Mouse (Mus musculus) 3134 (cell line): ENCODE data around the gene Lsm14a.
"Not testable (repeated sequence)": the region's sequence is repeated elsewhere in the genome, so short reads cannot be mapped to it uniquely, and the experiment has no call there.

Source experiments
- DNase-seq: peaks from one replicate; pipeline ENCODE4 v3.0.0-alpha.2; 2011; ENCODE audit warnings: low spot score; ENCODE audit not compliant: insufficient read length; ENCODE audit errors: extremely low read depth

Lsm14a gene

GRCm38 (mm10) chr7:34380311-34380710 is 12.8 kb downstream of the Lsm14a start:
- DNase-seq, result no peak

- no peak for DNase-seq
These were observed 19.2 kb downstream of the Lsm14a start for GRCm38 (mm10) chr7:34373906-34374305.

GRCm38 (mm10) chr7:34355629-34356028 is 37.5 kb downstream of the Lsm14a start:
- no peak for DNase-seq

- no peak for DNase-seq
These were observed 41.1 kb downstream of the Lsm14a start for GRCm38 (mm10) chr7:34351997-34352396.

- no peak for DNase-seq
These were observed 42.9 kb downstream of the Lsm14a start for GRCm38 (mm10) chr7:34350166-34350565.

GRCm38 (mm10) chr7:34348011-34348410 is 45.1 kb downstream of the Lsm14a start:
- DNase-seq, result no peak

- DNase-seq, result no peak
These were observed 46.1 kb downstream of the Lsm14a start for GRCm38 (mm10) chr7:34347041-34347440.

GRCm38 (mm10) chr7:34346505-34346904 is 46.6 kb downstream of the Lsm14a start:
- DNase-seq, result no peak

- peak; percentile 59 for DNase-seq
These were observed 50.9 kb downstream of the Lsm14a start for GRCm38 (mm10) chr7:34342040-34342793.

GRCm38 (mm10) chr7:34340841-34341240 is 52.3 kb downstream of the Lsm14a start:
- no peak for DNase-seq

- peak; percentile 84 for DNase-seq
These were observed 54.0 kb downstream of the Lsm14a start for GRCm38 (mm10) chr7:34339164-34339489.

- no peak for DNase-seq
These were observed 54.5 kb downstream of the Lsm14a start for GRCm38 (mm10) chr7:34338445-34339163.

GRCm38 (mm10) chr7:34337268-34337667 is 55.8 kb downstream of the Lsm14a start:
- DNase-seq, result no peak

GRCm38 (mm10) chr7:34336545-34336944 is 56.6 kb downstream of the Lsm14a start:
- not testable (repeated sequence) for DNase-seq

GRCm38 (mm10) chr7:34327493-34327892 is 65.6 kb downstream of the Lsm14a start:
- peak; percentile 35 for DNase-seq

- DNase-seq, result no peak
These were observed 68.3 kb downstream of the Lsm14a start for GRCm38 (mm10) chr7:34324857-34325256.

- DNase-seq, result no peak
These were observed 69.1 kb downstream of the Lsm14a start for GRCm38 (mm10) chr7:34324005-34324404.

GRCm38 (mm10) chr7:34323351-34323750 is 69.8 kb downstream of the Lsm14a start:
- no peak for DNase-seq

- peak; percentile 59 for DNase-seq
These were observed 71.2 kb downstream of the Lsm14a start for GRCm38 (mm10) chr7:34321958-34322357.

- no peak for DNase-seq
These were observed 72.0 kb downstream of the Lsm14a start for GRCm38 (mm10) chr7:34321119-34321518.

GRCm38 (mm10) chr7:34319957-34320356 is 73.2 kb downstream of the Lsm14a start:
- peak; percentile 75 for DNase-seq

- DNase-seq, result peak; percentile 72
These were observed 74.0 kb downstream of the Lsm14a start for GRCm38 (mm10) chr7:34319123-34319522.
